ENCODE assay signal across 17 mouse cellular contexts in genomic region chr15:103122372-103122771, GRCm38 (mm10). TPM values are rescaled to one million over a fixed set of nuclear protein-coding genes. Genes with fewer than 3 reads are reported as not detected.
DNase-seq lines count a peak whose midpoint lies in the region; ATAC-seq and TF ChIP-seq lines count a peak whose summit lies in the region.
"Had no signal": no experiment of that assay in that cellular context is flagged by ENCODE, and none has a peak within 500 bp of the region (broad histone marks: within the 10 kb centered on the region; RNA-seq: fewer than 3 reads in every experiment).

No protein-coding gene starts in this region.

- peaks cover 14% of the 10 kb centered on the region; the same call in 1 of the 2 replicates for H3K27me3 ChIP-seq in embryonic facial prominence, embryonic 14.5 days (replicated peaks; ENCODE audit: control insufficient read depth, insufficient read depth, low read length)
- H3K27me3 ChIP-seq in embryonic facial prominence, embryonic 10.5 days (replicated peaks; ENCODE audit: low read depth, poor library complexity, severe bottlenecking), result peaks cover 91% of the 10 kb centered on the region
- H3K27me3 ChIP-seq in intestine, embryonic 16.5 days (replicated peaks; ENCODE audit: control insufficient read depth, insufficient read depth, low read length), result peaks cover 34% of the 10 kb centered on the region
- H3K27me3 ChIP-seq in intestine, postnatal 0 days (replicated peaks; ENCODE audit: control insufficient read depth, insufficient read depth, low read length), result peaks cover 24% of the 10 kb centered on the region
- H3K27me3 ChIP-seq in neural tube, embryonic 11.5 days (ENCODE audit: control insufficient read depth, insufficient read depth, low read length), result no peaks in the 10 kb centered on the region
- H3K27me3 ChIP-seq in stomach, postnatal 0 days (ENCODE audit: control insufficient read depth, insufficient read depth, low read length), result no peaks in the 10 kb centered on the region

- H3K4me1 ChIP-seq in embryonic facial prominence, embryonic 14.5 days (ENCODE audit: control insufficient read depth, insufficient read depth, low read length), result peaks cover 8% of the 10 kb centered on the region; the same call in 1 of the 2 replicates
- H3K4me1 ChIP-seq in embryonic facial prominence, embryonic 10.5 days, result no peaks in the 10 kb centered on the region
- H3K4me1 ChIP-seq in intestine, embryonic 16.5 days (ENCODE audit: control insufficient read depth, insufficient read depth, low read length), result peaks cover 27% of the 10 kb centered on the region
- no peaks in the 10 kb centered on the region for H3K4me1 ChIP-seq in intestine, postnatal 0 days (replicated peaks; ENCODE audit: control insufficient read depth, insufficient read depth, low read length)
- H3K4me1 ChIP-seq in neural tube, embryonic 11.5 days (ENCODE audit: control insufficient read depth, insufficient read depth, low read length), result peaks cover 41% of the 10 kb centered on the region
- no peaks in the 10 kb centered on the region; the same call in 1 of the 2 replicates for H3K4me1 ChIP-seq in stomach, postnatal 0 days (replicated peaks; ENCODE audit: control insufficient read depth, insufficient read depth)

- TF ChIP-seq EP300 in stomach, postnatal 0 days (optimal IDR thresholded peaks at IDR 0.05), result no peak

- no peak for TF ChIP-seq CTCF in intestine, postnatal 0 days (IDR thresholded peaks at IDR 0.05; ENCODE audit: low read depth)
- TF ChIP-seq CTCF in stomach, postnatal 0 days (IDR thresholded peaks at IDR 0.05; ENCODE audit: low read depth), result no peak

- no peak overlapping the region for H3K27ac ChIP-seq in embryonic facial prominence, embryonic 14.5 days (replicated peaks; ENCODE audit: low read depth, low read length)
- H3K27ac ChIP-seq in embryonic facial prominence, embryonic 10.5 days (replicated peaks), result no peak overlapping the region
- H3K27ac ChIP-seq in intestine, embryonic 16.5 days (ENCODE audit: low read length), result no peak overlapping the region
- no peak overlapping the region for H3K27ac ChIP-seq in intestine, postnatal 0 days (ENCODE audit: low read depth, low read length)
- H3K27ac ChIP-seq in neural tube, embryonic 11.5 days (ENCODE audit: low read depth, low read length), result 0 out of 2 replicates have a peak overlapping the region, but pooled peaks have one; percentile 34
- no peak overlapping the region for H3K27ac ChIP-seq in stomach, postnatal 0 days (replicated peaks)
- H3K27ac ChIP-seq: heart, adult 2 months; limb, embryonic 15.5 days had no signal

- no peak overlapping the region for H3K4me3 ChIP-seq in embryonic facial prominence, embryonic 14.5 days (ENCODE audit: low read depth, low read length)
- H3K4me3 ChIP-seq in embryonic facial prominence, embryonic 10.5 days, result no peak overlapping the region
- H3K4me3 ChIP-seq in intestine, embryonic 16.5 days (ENCODE audit: low read length), result no peak overlapping the region
- H3K4me3 ChIP-seq in intestine, postnatal 0 days (ENCODE audit: low read depth, low read length), result no peak overlapping the region
- no peak overlapping the region for H3K4me3 ChIP-seq in neural tube, embryonic 11.5 days (ENCODE audit: low read depth, low read length)
- H3K4me3 ChIP-seq in stomach, postnatal 0 days (ENCODE audit: low read depth, low read length), result no peak overlapping the region
- H3K4me3 ChIP-seq: heart, adult 2 months; limb, embryonic 15.5 days had no signal

- H3K9me3 ChIP-seq in embryonic facial prominence, embryonic 14.5 days (ENCODE audit: control insufficient read depth, low read length), result no peaks in the 10 kb centered on the region
- H3K9me3 ChIP-seq in embryonic facial prominence, embryonic 10.5 days, result no peaks in the 10 kb centered on the region
- H3K9me3 ChIP-seq in intestine, embryonic 16.5 days (ENCODE audit: control insufficient read depth, low read length), result no peaks in the 10 kb centered on the region
- H3K9me3 ChIP-seq in intestine, postnatal 0 days (ENCODE audit: control insufficient read depth), result no peaks in the 10 kb centered on the region
- no peaks in the 10 kb centered on the region for H3K9me3 ChIP-seq in neural tube, embryonic 11.5 days (ENCODE audit: control insufficient read depth, low read length)
- H3K9me3 ChIP-seq in stomach, postnatal 0 days (ENCODE audit: control insufficient read depth, low read length), result no peaks in the 10 kb centered on the region
- H3K9me3 ChIP-seq: limb, embryonic 15.5 days had no signal

- 54% methylated on average over 2 of the region's 2 CpGs for WGBS in embryonic facial prominence, embryonic 14.5 days
- 50% methylated on average over 2 of the region's 2 CpGs for WGBS in embryonic facial prominence, embryonic 10.5 days
- WGBS in intestine, embryonic 16.5 days, result 45% methylated on average over 2 of the region's 2 CpGs
- 57% methylated on average over 2 of the region's 2 CpGs for WGBS in intestine, postnatal 0 days
- WGBS in neural tube, embryonic 11.5 days, result 68% methylated on average over 2 of the region's 2 CpGs
- WGBS in stomach, postnatal 0 days, result 59% methylated on average over 2 of the region's 2 CpGs

- DNase-seq in embryonic facial prominence, embryonic 14.5 days (ENCODE audit: low spot score), result peak; percentile 77
- DNase-seq in embryonic facial prominence, embryonic 10.5 days (ENCODE audit: low spot score), result no peak
- no peak for DNase-seq in neural tube, embryonic 11.5 days (ENCODE audit: low spot score)
- no peak for DNase-seq in neural tube, embryonic 10.5 days (ENCODE audit: extremely low spot score, low spot score)
- DNase-seq in stomach, postnatal 0 days (ENCODE audit: low spot score), result no peak
- DNase-seq in adrenal gland, adult (ENCODE audit: inconsistent age in 2 of 2, low spot score in 1 of 2), result no peak
- DNase-seq: adrenal gland, postnatal 10 days; cerebellum, adult 8-10 months; gastrocnemius, postnatal 10 days; heart, adult 2 months; kidney, adult 8-10 months; lung, postnatal 36 days; right cerebral cortex, postnatal 14 days; thymus, postnatal 14 days had no signal

- no peak overlapping the region for H3K4me2 ChIP-seq in embryonic facial prominence, embryonic 14.5 days (ENCODE audit: low read depth, low read length)
- no peak overlapping the region for H3K4me2 ChIP-seq in intestine, embryonic 16.5 days (ENCODE audit: low read depth, low read length)
- H3K4me2 ChIP-seq in intestine, postnatal 0 days (replicated peaks; ENCODE audit: low read depth), result no peak overlapping the region
- H3K4me2 ChIP-seq in neural tube, embryonic 11.5 days (ENCODE audit: low read depth), result no peak overlapping the region
- H3K4me2 ChIP-seq in stomach, postnatal 0 days (replicated peaks; ENCODE audit: low read depth), result no peak overlapping the region
- H3K4me2 ChIP-seq: limb, embryonic 15.5 days had no signal

- no peak overlapping the region for H3K9ac ChIP-seq in embryonic facial prominence, embryonic 14.5 days (ENCODE audit: low read depth, low read length)
- H3K9ac ChIP-seq in intestine, embryonic 16.5 days (ENCODE audit: low read depth, low read length), result no peak overlapping the region
- no peak overlapping the region for H3K9ac ChIP-seq in intestine, postnatal 0 days (ENCODE audit: low read depth, low read length)
- no peak overlapping the region for H3K9ac ChIP-seq in neural tube, embryonic 11.5 days (ENCODE audit: low read length)
- no peak overlapping the region for H3K9ac ChIP-seq in stomach, postnatal 0 days (ENCODE audit: low read length)
- H3K9ac ChIP-seq: limb, embryonic 15.5 days had no signal

- H3K36me3 ChIP-seq in embryonic facial prominence, embryonic 14.5 days (ENCODE audit: control insufficient read depth, insufficient read depth, low read length), result no peaks in the 10 kb centered on the region
- no peaks in the 10 kb centered on the region for H3K36me3 ChIP-seq in embryonic facial prominence, embryonic 10.5 days (replicated peaks)
- H3K36me3 ChIP-seq in intestine, embryonic 16.5 days (ENCODE audit: control insufficient read depth, insufficient read depth, low read length), result no peaks in the 10 kb centered on the region
- no peaks in the 10 kb centered on the region for H3K36me3 ChIP-seq in intestine, postnatal 0 days (ENCODE audit: control insufficient read depth, insufficient read depth)
- H3K36me3 ChIP-seq in neural tube, embryonic 11.5 days (ENCODE audit: control insufficient read depth, insufficient read depth, low read length), result no peaks in the 10 kb centered on the region
- H3K36me3 ChIP-seq in stomach, postnatal 0 days (ENCODE audit: control insufficient read depth, insufficient read depth, low read length), result no peaks in the 10 kb centered on the region
- H3K36me3 ChIP-seq: limb, embryonic 15.5 days had no signal

- peak; percentile 62 for ATAC-seq in embryonic facial prominence, embryonic 14.5 days (ENCODE audit: low read depth)
- ATAC-seq in intestine, embryonic 16.5 days, result peak; percentile 16; the same call in 1 of the 2 replicates
- no peak for ATAC-seq in intestine, postnatal 0 days
- no peak for ATAC-seq in neural tube, embryonic 11.5 days (ENCODE audit: insufficient read depth, low FRiP score, low TSS enrichment)
- 0 out of 2 replicates have a peak, but pooled peaks have one; percentile 8 for ATAC-seq in stomach, postnatal 0 days (ENCODE audit: low FRiP score, low TSS enrichment)

RNA-seq across cellular contexts. Expression of gene Smug1, which starts 44.5 kb away (rescaled TPM):
- 14.9 and 18.4 TPM in 2 replicates for polyA plus RNA-seq in embryonic facial prominence, embryonic 14.5 days (2014; fragmentation: Nextera tagmentation; extraction: Ambion mirVana)
- 15.7 and 19.6 TPM in 2 replicates for polyA plus RNA-seq in embryonic facial prominence, embryonic 10.5 days (2016; fragmentation: Nextera tagmentation; extraction: Ambion mirVana)
- 20.2 and 22.1 TPM in 2 replicates for polyA plus RNA-seq in intestine, embryonic 16.5 days (2015; fragmentation: Nextera tagmentation; extraction: Ambion mirVana)
- 8.6 and 9.2 TPM in 2 replicates for polyA plus RNA-seq in intestine, postnatal 0 days (2015; fragmentation: Nextera tagmentation; extraction: Ambion mirVana)
- 55.9 and 65.4 TPM in 2 replicates for polyA plus RNA-seq in neural tube, embryonic 11.5 days (2014; fragmentation: Nextera tagmentation; extraction: Ambion mirVana)
- polyA plus RNA-seq in stomach, postnatal 0 days (2015; fragmentation: Nextera tagmentation; extraction: Ambion mirVana), result 10.6 and 11.2 TPM in 2 replicates

Comparison
In these comparisons a context has a peak if more than half of its experiments do, and no peak if none do; other contexts are left out.
1. ATAC-seq: peak in embryonic facial prominence, embryonic 14.5 days (single experiment), intestine, embryonic 16.5 days (single experiment) and stomach, postnatal 0 days (single experiment); none in intestine, postnatal 0 days (single experiment) and neural tube, embryonic 11.5 days (single experiment).